Mouse (Mus musculus) MEL (cell line): ENCODE data around the gene Fam208a.

ENCODE experiments used
- CTCF ChIP-seq, 3 experiments: IDR thresholded peaks in 2 of 3; conservative IDR thresholded peaks in 1 of 3; 2 replicates each; pipeline ENCODE4 v1.5.1; 2011 to 2012; ENCODE audit warnings: low read length in 3 of 3, low read depth in 2 of 3, mild to moderate bottlenecking in 2 of 3, improper control_type of control experiment in 1 of 3, inconsistent platforms in 1 of 3, mixed read lengths in 1 of 3, moderate library complexity in 1 of 3; ENCODE audit not compliant: control insufficient read depth in 1 of 3, insufficient read depth in 1 of 3, poor library complexity in 1 of 3, severe bottlenecking in 1 of 3
- ELF1 ChIP-seq: IDR thresholded peaks from 2 replicates; pipeline ENCODE4 v1.6.1; 2014; ENCODE audit warnings: low read depth, mild to moderate bottlenecking, inconsistent platforms, low read length, improper control_type of control experiment, moderate library complexity
- EP300 ChIP-seq, 2 experiments: IDR thresholded peaks; 2 replicates each; pipeline ENCODE4 v1.6.1; 2011; ENCODE audit warnings: improper control_type of control experiment in 2 of 2, low read length in 2 of 2, low read depth in 1 of 2, mild to moderate bottlenecking in 1 of 2
- GATA1 ChIP-seq: IDR thresholded peaks from 2 replicates; pipeline ENCODE4 v1.6.1; 2011; ENCODE audit warnings: low read depth, low read length, improper control_type of control experiment
- SIN3A ChIP-seq: IDR thresholded peaks from 2 replicates; pipeline ENCODE4 v1.6.1; 2012; ENCODE audit warnings: low read length, improper control_type of control experiment, inconsistent platforms

DNA sequence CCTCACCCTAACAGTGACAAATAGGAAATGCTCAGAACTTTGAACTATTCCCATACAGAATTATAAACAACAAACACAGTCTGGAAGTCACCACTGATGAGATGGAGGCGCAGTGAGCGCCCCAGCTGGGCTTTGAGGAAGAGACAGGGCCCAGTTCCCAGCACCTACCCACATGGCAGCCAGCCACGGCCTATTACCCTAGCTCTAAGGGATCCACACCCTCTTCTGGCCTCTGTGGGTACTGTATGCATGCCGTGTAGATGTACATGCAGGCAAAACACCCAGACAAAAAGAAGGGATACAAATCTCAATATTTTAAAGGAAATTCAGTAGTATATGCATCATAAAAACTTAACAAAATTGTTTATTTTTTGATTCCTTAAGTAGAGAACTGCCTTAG is 64.9 kb downstream of the Fam208a start:
- TF ChIP-seq CTCF (IDR thresholded peaks at IDR 0.05 in 2 of 3, conservative IDR thresholded peaks at IDR 0.05 in 1 of 3; ENCODE audit: control insufficient read depth in 1 of 3, insufficient read depth in 1 of 3, low read depth in 2 of 3, low read length in 3 of 3, poor library complexity in 1 of 3, severe bottlenecking in 1 of 3), result peak in 2 of 3 experiments; percentile 12 to 16; a peak in 2 of 6 replicates
- TF ChIP-seq SIN3A, result no peak
- no peak for TF ChIP-seq GATA1
- TF ChIP-seq EP300 (IDR thresholded peaks at IDR 0.05; ENCODE audit: low read depth in 1 of 2, low read length in 2 of 2), result no peak
- no peak for TF ChIP-seq ELF1
